Mouse (Mus musculus): Measurements from ENCODE around the gene Col4a3.
A peak's percentile ranks its signal among the peaks of the same experiment; 100 is the strongest.

The Col4a3 gene

GRCm38 (mm10) chr1:82586713-82587399 lies at the start of gene Col4a3, which contains the start of gene Col4a4:
Col4a3 (plus strand) TSS chr1:82586921.
Col4a4 (minus strand) TSS chr1:82586849.
- DNase-seq: peak; percentile 83 to 87

GRCm38 (mm10) chr1:82537848-82538247 lies 48.9 kb upstream of the Col4a3 start:
- DNase-seq: no peak

- DNase-seq: peak in 1 of 2 experiments; percentile 24
These were observed 46.7 kb upstream of the Col4a3 start for GRCm38 (mm10) chr1:82540056-82540455.

GRCm38 (mm10) chr1:82543934-82544333 lies 42.8 kb upstream of the Col4a3 start:
- DNase-seq: no peak

DNA sequence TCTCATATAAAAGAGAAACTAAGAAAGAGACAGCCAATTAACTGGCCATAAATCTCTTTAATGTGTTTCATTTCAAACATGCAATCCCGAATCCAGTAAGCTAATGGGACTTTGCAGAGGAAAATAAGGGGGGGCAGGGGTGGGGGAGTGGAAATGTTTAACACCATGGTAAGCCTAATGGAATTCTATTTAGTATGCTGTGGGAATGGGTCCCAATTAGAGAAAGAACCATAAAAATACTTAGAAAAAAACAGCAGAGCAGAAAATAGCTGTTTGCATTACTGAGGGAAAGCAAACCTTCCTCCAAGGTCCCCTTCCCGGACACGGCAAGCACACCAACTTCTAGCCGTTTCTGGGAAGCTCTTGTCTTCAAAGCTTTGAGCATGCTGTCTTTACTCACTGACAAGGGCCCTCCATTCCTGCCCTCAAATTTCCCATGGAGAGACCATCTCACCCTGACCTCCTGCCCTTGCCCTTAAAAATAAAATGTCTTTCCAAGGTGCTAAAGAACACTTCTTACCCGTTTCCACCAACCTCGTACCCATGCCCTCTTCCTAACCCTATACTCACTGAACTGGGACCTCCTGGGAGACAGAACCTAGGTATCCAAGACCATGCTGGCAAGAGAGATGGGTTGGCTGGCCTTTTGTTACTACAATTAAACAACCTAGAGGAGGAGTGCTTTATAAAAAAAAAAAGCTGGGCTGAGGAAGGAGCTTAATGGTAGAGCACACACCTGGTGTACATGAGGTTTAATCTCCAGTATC lies 42.1 kb upstream of the Col4a3 start:
- peak in 1 of 2 experiments; percentile 23 for DNase-seq

- DNase-seq: no peak
These were observed 41.3 kb upstream of the Col4a3 start for GRCm38 (mm10) chr1:82545199-82545960.

DNA sequence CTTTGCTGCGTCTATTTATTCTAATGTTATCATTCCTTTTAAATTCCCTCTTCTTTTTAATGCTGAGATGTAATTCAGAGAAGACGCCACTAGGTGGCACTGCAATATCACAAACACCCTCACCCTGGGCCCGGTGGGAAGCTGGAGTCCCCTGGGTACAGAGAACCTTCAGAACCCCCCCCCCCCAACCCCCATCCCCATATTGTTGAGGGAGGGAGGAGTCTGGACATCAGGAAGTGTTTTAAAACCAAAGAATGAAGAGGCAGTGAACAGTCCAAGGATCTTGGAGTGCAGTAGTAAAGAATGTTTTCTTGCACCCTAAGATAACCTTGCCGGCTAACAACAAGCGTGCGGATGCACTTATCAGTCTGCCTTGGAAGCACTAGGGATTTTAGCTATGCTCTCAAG lies 32.3 kb upstream of the Col4a3 start:
- no peak for DNase-seq

DNA sequence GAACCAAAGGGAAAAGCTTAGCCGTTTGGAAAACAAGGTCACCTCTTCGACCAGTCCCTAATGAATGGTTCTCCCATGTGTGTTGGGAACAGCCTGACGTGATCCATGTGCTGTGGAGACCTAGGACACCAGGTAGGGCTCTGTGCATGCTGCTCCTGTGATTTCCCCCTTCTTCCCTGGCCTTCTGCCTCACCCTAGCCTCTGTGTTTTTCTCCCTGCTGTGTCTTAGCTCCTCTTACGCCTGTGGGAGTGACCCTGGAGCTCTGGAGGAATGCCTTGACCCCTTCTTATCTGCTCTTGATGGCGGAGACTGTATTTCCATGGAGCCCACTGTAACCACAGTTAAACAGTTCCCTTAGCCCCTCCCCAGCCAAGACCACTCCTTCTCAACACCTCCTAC lies 31.8 kb upstream of the Col4a3 start:
- no peak for DNase-seq

GRCm38 (mm10) chr1:82560223-82560622 lies 26.5 kb upstream of the Col4a3 start:
- DNase-seq: no peak

GRCm38 (mm10) chr1:82569405-82569804 lies 17.3 kb upstream of the Col4a3 start:
- DNase-seq: no peak

DNA sequence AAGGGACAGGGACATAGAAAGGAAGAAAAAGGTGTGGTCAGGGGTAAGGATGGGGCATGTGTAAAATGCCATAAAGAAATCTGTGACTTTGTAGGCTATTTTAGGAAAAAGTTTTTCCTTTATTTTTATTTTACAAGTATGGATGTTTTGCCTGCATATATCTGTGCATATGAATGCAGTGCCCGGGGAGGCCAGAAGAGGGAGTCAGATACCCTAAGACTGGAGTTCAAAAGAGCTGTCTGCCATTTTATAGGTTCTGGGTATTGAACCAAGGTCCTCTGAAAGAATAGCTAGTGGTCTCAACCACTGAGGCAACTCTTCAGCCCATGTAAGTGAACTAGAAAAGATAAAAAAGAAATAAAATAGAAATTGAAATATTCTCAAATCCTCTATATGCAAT lies 15.0 kb upstream of the Col4a3 start:
- DNase-seq: peak in 1 of 2 experiments; percentile 69

GRCm38 (mm10) chr1:82575681-82576080 lies 11.0 kb upstream of the Col4a3 start:
- DNase-seq: no peak

DNA sequence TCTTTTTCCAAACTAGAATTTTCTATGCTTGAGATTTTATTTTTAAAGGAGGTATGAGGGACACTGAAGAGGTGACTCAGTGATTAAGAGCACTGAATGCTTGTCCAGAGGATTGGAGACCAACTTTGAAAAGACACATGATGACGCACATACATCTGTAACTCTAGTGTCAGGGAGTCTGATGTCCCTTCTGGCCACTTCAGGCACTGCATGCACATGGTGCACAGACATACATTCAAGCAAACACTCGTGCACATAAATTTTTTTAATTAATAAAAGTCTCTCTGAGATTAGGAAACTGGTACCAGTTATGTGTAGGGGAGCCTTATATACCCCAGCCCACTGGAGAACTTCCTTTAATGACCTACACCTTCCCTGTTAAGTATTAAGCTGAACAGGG lies 10.5 kb upstream of the Col4a3 start:
- DNase-seq: no peak

DNA sequence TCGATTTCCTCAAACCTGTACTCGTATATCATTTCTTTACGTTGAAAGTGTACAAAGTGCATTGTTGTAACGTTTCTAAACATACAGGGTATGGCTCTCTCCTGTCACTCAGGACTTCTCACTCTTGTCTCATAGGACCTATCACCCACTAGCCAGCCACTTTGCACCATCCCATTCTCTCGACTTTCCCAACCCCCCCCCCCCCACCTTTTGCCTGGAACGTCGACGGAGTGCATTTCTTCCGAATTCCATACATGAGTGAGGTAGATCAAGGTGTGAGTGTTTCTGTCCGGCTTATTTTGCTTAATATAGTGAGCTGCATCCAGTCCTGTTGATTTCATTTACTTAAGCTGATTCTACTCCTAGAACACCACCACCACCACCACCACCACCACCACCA lies 9.4 kb upstream of the Col4a3 start:
- no peak for DNase-seq

DNA sequence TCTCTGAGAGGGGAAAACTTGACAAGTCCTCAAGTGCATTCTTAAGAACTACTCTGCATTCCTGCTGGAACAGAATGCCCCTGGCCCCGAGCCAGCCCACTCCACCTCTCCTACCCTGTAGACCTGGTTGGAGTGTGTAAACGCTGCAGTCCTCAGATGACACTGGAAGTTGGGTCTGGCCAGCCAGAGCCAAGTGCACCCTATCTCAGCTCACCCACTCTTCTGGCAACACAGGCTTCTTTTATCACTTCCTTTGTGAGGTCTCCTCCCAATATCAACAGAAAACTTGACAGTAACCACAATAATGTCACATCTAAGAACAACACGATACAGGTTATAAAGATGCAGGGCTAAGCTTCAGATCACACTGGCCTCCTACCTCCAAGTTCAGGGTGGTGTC lies 8.8 kb upstream of the Col4a3 start:
- DNase-seq: peak; percentile 86 to 91

- peak; percentile 42 to 48 for DNase-seq
These were observed 8.4 kb upstream of the Col4a3 start for GRCm38 (mm10) chr1:82578320-82578719.

GRCm38 (mm10) chr1:82585981-82586380 lies 740 bp upstream of the Col4a3 start:
- no peak for DNase-seq

DNA sequence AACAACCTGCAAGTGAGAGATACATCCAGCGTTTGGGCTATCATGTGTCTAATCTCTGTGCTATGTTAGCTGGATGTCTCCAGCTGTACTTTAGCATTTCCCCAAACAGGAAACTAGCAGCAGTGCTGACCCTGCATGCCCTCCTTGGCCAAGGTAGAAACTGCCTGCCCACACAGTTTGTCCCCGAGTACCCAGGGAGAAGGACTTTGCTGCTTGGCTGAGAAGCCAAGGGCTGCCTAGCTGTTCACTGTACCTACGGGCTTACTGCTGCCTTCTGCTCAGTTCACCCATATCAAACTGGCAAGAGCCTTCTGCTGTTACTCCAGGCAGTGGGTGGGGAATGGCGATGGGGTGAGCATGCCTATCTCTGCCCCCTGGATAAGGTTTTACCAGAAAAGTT lies 3.5 kb downstream of the Col4a3 start:
- DNase-seq: peak; percentile 86

DNA sequence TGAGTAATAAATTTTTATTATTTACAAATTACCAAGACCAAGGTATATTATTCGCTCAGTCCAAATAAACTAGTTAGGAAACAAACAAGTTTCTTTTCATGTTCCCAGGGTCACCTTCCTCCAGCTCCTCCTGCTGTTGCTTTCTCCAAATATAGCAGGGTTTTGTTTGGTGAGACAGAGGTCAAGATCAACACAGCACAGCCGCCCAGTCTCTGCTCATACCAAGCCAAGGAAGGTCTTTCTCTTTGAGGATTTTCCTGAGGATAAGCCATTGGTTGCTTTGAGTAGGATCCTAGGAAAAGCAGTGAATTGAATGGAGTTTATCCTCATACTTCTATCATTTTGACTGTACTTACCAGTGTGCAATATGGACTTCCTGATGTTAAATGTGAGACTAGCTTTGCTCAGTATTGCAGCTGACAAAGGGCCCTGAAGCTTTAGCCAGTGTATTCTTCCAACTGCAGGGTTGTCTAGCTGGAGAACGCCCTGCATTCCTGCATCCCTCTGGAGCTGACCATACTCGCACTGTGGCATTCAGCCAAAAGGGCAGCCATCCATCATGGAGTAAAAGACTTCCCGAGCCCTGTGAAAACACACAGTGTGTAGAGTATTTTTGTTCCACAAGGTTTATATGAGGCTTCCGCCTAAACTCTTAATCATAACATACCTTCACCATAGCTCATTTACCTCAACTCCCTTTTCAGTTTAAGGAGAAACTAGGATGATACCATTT lies 10.3 kb downstream of the Col4a3 start:
- DNase-seq: peak; percentile 80 to 83

DNA sequence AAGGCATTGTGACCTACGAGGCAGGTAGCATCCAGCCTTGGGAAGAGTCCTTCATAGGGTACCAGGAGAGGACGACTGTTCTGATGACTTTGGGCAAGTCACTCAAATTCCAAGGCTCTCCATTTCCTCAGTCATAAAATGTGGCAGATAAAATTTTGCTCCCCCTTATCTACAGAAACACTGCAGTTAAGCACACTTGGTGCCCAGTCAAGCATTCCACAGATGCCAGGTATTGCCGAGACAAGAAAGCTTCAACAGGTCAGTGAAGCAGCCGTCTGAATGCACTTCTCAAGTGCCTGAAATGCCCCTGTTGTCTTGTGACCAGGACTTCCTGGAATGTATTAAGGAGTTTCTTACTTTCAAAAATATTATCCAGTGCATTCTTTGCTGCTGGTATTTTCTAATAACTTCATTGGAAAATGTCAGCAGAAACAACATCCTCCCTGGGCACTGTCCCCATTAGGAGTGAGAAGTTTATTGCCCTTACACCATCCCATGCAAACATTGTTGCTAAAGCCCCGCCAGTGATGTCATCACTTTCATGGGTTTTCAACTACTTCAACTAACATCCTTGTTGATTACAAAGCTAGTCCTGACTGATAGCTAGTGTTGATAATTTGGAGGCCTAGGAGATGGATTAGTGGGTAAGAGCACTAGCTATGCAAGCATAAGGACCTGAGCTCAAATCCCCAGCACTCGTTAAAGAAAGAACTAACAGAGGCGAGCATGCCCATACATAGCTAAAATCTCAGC lies 16.7 kb downstream of the Col4a3 start:
- no peak for DNase-seq

DNA sequence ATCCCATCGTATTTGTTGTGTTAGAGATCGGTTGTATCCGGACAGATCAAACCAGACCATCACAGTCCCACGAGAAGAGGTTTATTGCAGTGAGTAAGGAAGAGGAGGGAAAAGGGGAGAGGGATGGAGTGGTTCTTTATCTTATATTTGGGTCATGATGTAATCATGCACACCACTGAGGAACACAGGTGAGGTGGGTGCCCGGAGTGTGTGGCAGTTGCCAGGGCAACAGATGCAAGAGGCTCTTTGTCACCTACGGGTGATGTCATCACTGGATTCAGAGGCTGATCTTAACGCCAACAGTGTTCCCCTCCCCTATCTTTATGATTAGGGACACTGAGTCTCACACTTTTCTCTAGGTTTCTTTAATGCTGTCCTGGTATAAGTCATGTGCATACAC lies 18.6 kb downstream of the Col4a3 start:
- no peak for DNase-seq

DNA sequence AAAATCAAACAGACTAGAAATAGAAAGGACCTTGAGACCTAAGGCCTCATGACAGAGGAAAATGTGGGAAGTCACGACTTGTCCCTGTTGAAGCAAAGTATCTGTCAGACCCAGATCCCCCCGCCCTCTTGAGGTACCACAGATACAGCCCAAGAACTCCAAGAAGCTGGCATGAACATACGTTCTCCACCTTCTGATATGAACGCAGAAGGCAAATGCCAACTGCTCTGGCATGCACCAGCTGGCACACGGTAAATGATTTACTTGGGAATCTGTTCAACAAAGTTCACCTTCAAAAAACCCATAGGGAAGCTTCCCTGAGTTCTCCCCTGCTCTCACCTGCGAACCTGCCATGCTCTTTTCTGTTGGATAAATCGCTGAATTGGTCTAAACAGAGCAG lies 19.1 kb downstream of the Col4a3 start:
- DNase-seq: peak; percentile 72 to 87

All from kidney, adult 8-10 months (tissue).